Comparison of ENCODE assay signal across 19 mouse cellular contexts in genomic region chr1:24007621-24008020, GRCm38 (mm10). TPM values are rescaled to one million over a fixed set of nuclear protein-coding genes. Genes with fewer than 3 reads are reported as not detected.
DNase-seq lines count a peak whose midpoint lies in the region.
"Had no signal": no experiment of that assay in that cellular context is flagged by ENCODE, and none has a peak within 500 bp of the region (broad histone marks: within the 10 kb centered on the region; RNA-seq: fewer than 3 reads in every experiment).

No protein-coding gene starts in this region.

- H3K4me1 ChIP-seq in limb, embryonic 10.5 days, result peaks cover 4% of the 10 kb centered on the region; the same call in 1 of the 2 replicates
- H3K4me1 ChIP-seq: embryonic facial prominence, embryonic 12.5 days; heart, embryonic 12.5 days had no signal

- no peak overlapping the region for H3K4me3 ChIP-seq in limb, embryonic 10.5 days
- H3K4me3 ChIP-seq: embryonic facial prominence, embryonic 12.5 days; forebrain, embryonic 12.5 days; heart, embryonic 12.5 days had no signal

- H3K36me3 ChIP-seq in limb, embryonic 10.5 days, result peaks cover 5% of the 10 kb centered on the region

- intact Hi-C loops in heart, postnatal 25 days (cut with DNase I), result loop anchor here (2.0 kb wide), 1 partner anchor 91 kb away; no protein-coding TSS in a partner anchor

- peak; percentile 79 for DNase-seq in heart, adult 11 months
- no peak for DNase-seq in heart, postnatal 25 days (ENCODE audit: low spot score)
- peak; percentile 22 for DNase-seq in limb, embryonic 10.5 days (ENCODE audit: low spot score)
- DNase-seq in lung, postnatal 10 days, result peak; percentile 30
- peak; percentile 7 to 40 for DNase-seq in lung, postnatal 4 days
- DNase-seq in ovary, postnatal 36 days (ENCODE audit: low spot score), result no peak
- DNase-seq in MN1 (ENCODE audit: low spot score), result no peak
- DNase-seq: adrenal gland, postnatal 14 days; B cell, adult 2 months; cerebellum, adult 11-12 months; cerebellum, adult 9-10 months; cerebellum, postnatal 25 days; forebrain, postnatal 0 days; gastrocnemius, postnatal 14 days; heart, postnatal 36 days had no signal

- H3K27ac ChIP-seq in limb, embryonic 10.5 days, result no peak overlapping the region
- H3K27ac ChIP-seq: embryonic facial prominence, embryonic 12.5 days; forebrain, embryonic 12.5 days had no signal

- no peaks in the 10 kb centered on the region for H3K27me3 ChIP-seq in limb, embryonic 10.5 days (ENCODE audit: low read depth, poor library complexity, severe bottlenecking)
- H3K27me3 ChIP-seq: embryonic facial prominence, embryonic 12.5 days; forebrain, embryonic 12.5 days; heart, embryonic 12.5 days; Patski had no signal

- H3K9me3 ChIP-seq in limb, embryonic 10.5 days (replicated peaks), result no peaks in the 10 kb centered on the region
- H3K9me3 ChIP-seq: embryonic facial prominence, embryonic 12.5 days; forebrain, embryonic 12.5 days; heart, embryonic 12.5 days had no signal

- WGBS in limb, embryonic 10.5 days, result 86% methylated on average over 8 of the region's 8 CpGs

RNA-seq across cellular contexts. Expression of gene Sdhaf4, which starts 2.2 kb away (rescaled TPM):
- total RNA-seq in heart, postnatal 25 days (2021), result 10 to 100 TPM; 80.8 to 90.2 TPM
- polyA plus RNA-seq in limb, embryonic 10.5 days (2016; fragmentation: Nextera tagmentation; extraction: Ambion mirVana), result 77.1 and 79.7 TPM in 2 replicates

Comparison
In these comparisons a context has a peak if more than half of its experiments do, and no peak if none do; other contexts are left out.
1. DNase-seq: peak in heart, adult 11 months (single experiment), limb, embryonic 10.5 days (single experiment), lung, postnatal 10 days (single experiment) and lung, postnatal 4 days (2 of 2); none in heart, postnatal 25 days (single experiment), ovary, postnatal 36 days (single experiment) and MN1 (single experiment).